In genomic region chr1:74084065-74084705, GRCm38 (mm10) we compare ENCODE assay signal across 9 mouse cellular contexts. TPM values are rescaled to one million over a fixed set of nuclear protein-coding genes. Genes with fewer than 3 reads are reported as not detected.
DNase-seq lines count a peak whose midpoint lies in the region; ATAC-seq and TF ChIP-seq lines count a peak whose summit lies in the region.
"Had no signal": no experiment of that assay in that cellular context is flagged by ENCODE, and none has a peak within 500 bp of the region (broad histone marks: within the 10 kb centered on the region; RNA-seq: fewer than 3 reads in every experiment).

No protein-coding gene starts in this region.

- H3K9me3 ChIP-seq in forebrain, postnatal 0 days (ENCODE audit: low read length) = no peaks in the 10 kb centered on the region
- no peaks in the 10 kb centered on the region for H3K9me3 ChIP-seq in forebrain, embryonic 14.5 days (replicated peaks; ENCODE audit: control insufficient read depth, low read length)
- no peaks in the 10 kb centered on the region for H3K9me3 ChIP-seq in limb, embryonic 15.5 days
- H3K9me3 ChIP-seq: liver, embryonic 13.5 days had no signal

- no peak overlapping the region for H3K4me3 ChIP-seq in forebrain, postnatal 0 days (ENCODE audit: low read depth, low read length)
- no peak overlapping the region for H3K4me3 ChIP-seq in forebrain, embryonic 14.5 days (ENCODE audit: low read depth, low read length)
- no peak overlapping the region for H3K4me3 ChIP-seq in heart, adult 2 months
- no peak overlapping the region for H3K4me3 ChIP-seq in limb, embryonic 15.5 days
- H3K4me3 ChIP-seq: liver, embryonic 13.5 days had no signal

- DNase-seq in forebrain, postnatal 0 days = no peak
- DNase-seq in forebrain, embryonic 14.5 days (ENCODE audit: low spot score) = no peak
- DNase-seq in ES-CJ7 (ENCODE audit: low read depth, low spot score) = peak; percentile 48
- peak; percentile 74 to 86 for DNase-seq in heart, adult 2 months
- no peak for DNase-seq in cerebellum, postnatal 36 days
- DNase-seq in B cell, adult 2 months = no peak
- DNase-seq: liver, embryonic 13.5 days had no signal

- TF ChIP-seq CTCF in forebrain, postnatal 0 days (IDR thresholded peaks at IDR 0.05; ENCODE audit: low read depth) = no peak
- no peak for TF ChIP-seq CTCF in heart, adult 2 months (IDR thresholded peaks at IDR 0.05)

- 66% methylated on average over 6 of the region's 6 CpGs for WGBS in forebrain, postnatal 0 days
- WGBS in forebrain, embryonic 14.5 days = 70% methylated on average over 6 of the region's 6 CpGs
- 45% methylated on average over 6 of the region's 6 CpGs for WGBS in heart, adult 2 months
- 41% methylated on average over 6 of the region's 6 CpGs for WGBS in limb, embryonic 15.5 days

- intact Hi-C loops in heart, adult 2 months (cut with DNase I) = loop anchor here (1.0 kb wide), 1 partner anchor 41 kb away; the partner anchor contains the start of gene Rufy4

- peak; percentile 32; the same call in 1 of the 2 replicates for ATAC-seq in forebrain, postnatal 0 days
- no peak for ATAC-seq in forebrain, embryonic 14.5 days
- 0 out of 2 replicates have a peak, but pooled peaks have one; percentile 20 for ATAC-seq in limb, embryonic 15.5 days (ENCODE audit: insufficient number of reproducible peaks, low FRiP score, low TSS enrichment, low read depth)
- ATAC-seq in frontal cortex, adult (ENCODE audit: low TSS enrichment) = no peak

- H3K27ac ChIP-seq in forebrain, postnatal 0 days (ENCODE audit: low read depth, low read length) = no peak overlapping the region
- no peak overlapping the region for H3K27ac ChIP-seq in forebrain, embryonic 14.5 days (ENCODE audit: low read depth, low read length)
- peak overlapping the region; percentile 75 for H3K27ac ChIP-seq in heart, adult 2 months
- peak overlapping the region; percentile 80 for H3K27ac ChIP-seq in limb, embryonic 15.5 days
- H3K27ac ChIP-seq: liver, embryonic 13.5 days had no signal

- no peaks in the 10 kb centered on the region for H3K4me1 ChIP-seq in forebrain, postnatal 0 days (ENCODE audit: insufficient read depth)
- H3K4me1 ChIP-seq in forebrain, embryonic 14.5 days (ENCODE audit: control insufficient read depth, insufficient read depth, low read length) = no peaks in the 10 kb centered on the region
- H3K4me1 ChIP-seq in heart, adult 2 months (ENCODE audit: control insufficient read depth, insufficient read depth, low read length) = peaks cover 29% of the 10 kb centered on the region
- peaks cover 57% of the 10 kb centered on the region for H3K4me1 ChIP-seq in limb, embryonic 15.5 days

- H3K9ac ChIP-seq in forebrain, postnatal 0 days = no peak overlapping the region
- H3K9ac ChIP-seq in forebrain, embryonic 14.5 days (ENCODE audit: low read length) = no peak overlapping the region
- H3K9ac ChIP-seq in heart, adult 2 months (ENCODE audit: low read depth, low read length) = no peak overlapping the region
- H3K9ac ChIP-seq in limb, embryonic 15.5 days = 0 out of 2 replicates have a peak overlapping the region, but pooled peaks have one; percentile 4
- H3K9ac ChIP-seq: liver, embryonic 13.5 days had no signal

- H3K4me2 ChIP-seq in forebrain, postnatal 0 days (ENCODE audit: low read depth) = no peak overlapping the region
- no peak overlapping the region for H3K4me2 ChIP-seq in forebrain, embryonic 14.5 days (ENCODE audit: low read length)
- no peak overlapping the region for H3K4me2 ChIP-seq in limb, embryonic 15.5 days
- H3K4me2 ChIP-seq: liver, embryonic 13.5 days had no signal

- H3K79me2 ChIP-seq in heart, adult 2 months (replicated peaks; ENCODE audit: control insufficient read depth, insufficient read depth, low read length) = no peaks in the 10 kb centered on the region

- H3K36me3 ChIP-seq in forebrain, postnatal 0 days (ENCODE audit: insufficient read depth) = no peaks in the 10 kb centered on the region
- H3K36me3 ChIP-seq in forebrain, embryonic 14.5 days (ENCODE audit: control insufficient read depth, insufficient read depth, low read length) = no peaks in the 10 kb centered on the region
- peaks cover 6% of the 10 kb centered on the region for H3K36me3 ChIP-seq in heart, adult 2 months (ENCODE audit: control insufficient read depth, insufficient read depth, low read length)
- no peaks in the 10 kb centered on the region for H3K36me3 ChIP-seq in limb, embryonic 15.5 days
- H3K36me3 ChIP-seq: liver, embryonic 13.5 days had no signal

- no peak for TF ChIP-seq POLR2A in heart, adult 2 months (IDR thresholded peaks at IDR 0.05; ENCODE audit: insufficient read depth, low read depth, low read length)

- TF ChIP-seq EP300 in heart, adult 2 months (IDR thresholded peaks at IDR 0.05; ENCODE audit: insufficient read depth, low read depth, low read length) = peak; percentile 76; the same call in 1 of the 2 replicates

- no peaks in the 10 kb centered on the region for H3K27me3 ChIP-seq in forebrain, postnatal 0 days (ENCODE audit: insufficient read depth, low read length)
- H3K27me3 ChIP-seq in forebrain, embryonic 14.5 days (replicated peaks; ENCODE audit: control insufficient read depth, insufficient read depth, low read length) = no peaks in the 10 kb centered on the region
- no peaks in the 10 kb centered on the region for H3K27me3 ChIP-seq in heart, adult 2 months (ENCODE audit: control insufficient read depth, insufficient read depth, low read length)
- H3K27me3 ChIP-seq in limb, embryonic 15.5 days = no peaks in the 10 kb centered on the region

RNA-seq across cellular contexts. Expression of gene Tns1, which starts 40.1 kb away (rescaled TPM):
- 10.2 and 21.8 TPM in 2 replicates for total RNA-seq in forebrain, postnatal 0 days (2014; rRNA removed)
- 6.0 and 7.0 TPM in 2 replicates for polyA plus RNA-seq in forebrain, postnatal 0 days (2015; fragmentation: Nextera tagmentation; extraction: Ambion mirVana)
- polyA plus RNA-seq in forebrain, embryonic 14.5 days (2014; fragmentation: Nextera tagmentation; extraction: Ambion mirVana) = 7.7 and 9.4 TPM in 2 replicates
- 100 to 1,000 TPM; 629 to 748 TPM for total RNA-seq in heart, adult 2 months (2021)
- 329 and 365 TPM in 2 replicates for polyA plus RNA-seq in heart, adult 2 months (2012; rRNA removed)
- 59.9 and 65.2 TPM in 2 replicates for polyA plus RNA-seq in limb, embryonic 15.5 days (2015; fragmentation: Nextera tagmentation; extraction: Ambion mirVana)

RNA-seq across cellular contexts. Expression of gene Rufy4, which starts 41.2 kb away (rescaled TPM):
- total RNA-seq in forebrain, postnatal 0 days (2014; rRNA removed) = 0.15 TPM in 1 of 2 replicates, not detected in the other
- polyA plus RNA-seq in forebrain, postnatal 0 days (2015; fragmentation: Nextera tagmentation; extraction: Ambion mirVana) = 0.08 and 0.13 TPM in 2 replicates
- 0.24 and 0.27 TPM in 2 replicates for polyA plus RNA-seq in forebrain, embryonic 14.5 days (2014; fragmentation: Nextera tagmentation; extraction: Ambion mirVana)
- total RNA-seq in heart, adult 2 months (2021) = 1 to 10 TPM; 1.1 to 1.2 TPM
- 0.59 and 1.0 TPM in 2 replicates for polyA plus RNA-seq in heart, adult 2 months (2012; rRNA removed)
- 0.35 and 0.84 TPM in 2 replicates for polyA plus RNA-seq in limb, embryonic 15.5 days (2015; fragmentation: Nextera tagmentation; extraction: Ambion mirVana)

Comparison
In these comparisons a context has a peak if more than half of its experiments do, and no peak if none do; other contexts are left out.
1. ATAC-seq: peak in forebrain, postnatal 0 days (single experiment) and limb, embryonic 15.5 days (single experiment); none in forebrain, embryonic 14.5 days (single experiment) and frontal cortex, adult (single experiment).
2. DNase-seq: peak in ES-CJ7 (single experiment) and heart, adult 2 months (2 of 2); none in forebrain, postnatal 0 days (single experiment), forebrain, embryonic 14.5 days (single experiment), cerebellum, postnatal 36 days (0 of 2) and B cell, adult 2 months (0 of 2).
3. H3K27ac ChIP-seq: peak in heart, adult 2 months (single experiment) and limb, embryonic 15.5 days (single experiment); none in forebrain, postnatal 0 days (single experiment) and forebrain, embryonic 14.5 days (single experiment).